Mouse (Mus musculus) forebrain, embryonic 10.5 days (tissue): ENCODE results near the gene Ccdc141. TPM values are rescaled to one million over a fixed set of nuclear protein-coding genes. Genes with fewer than 3 reads are reported as not detected.

ENCODE experiments used
- DNase-seq: peaks from one replicate; pipeline ENCODE4 v3.0.0-alpha.2; 2017; ENCODE audit warnings: low spot score; ENCODE audit errors: extremely low spot score
- H3K27ac ChIP-seq: fragments of 300-500 bp; sonication (generic); 2 replicates; pipeline ENCODE4 v1.5.1; 2016; ENCODE audit warnings: mild to moderate bottlenecking
- H3K27me3 ChIP-seq: fragments of 300-500 bp; sonication (generic); 2 replicates; pipeline ENCODE4 v1.6.1; 2016; ENCODE audit warnings: mild to moderate bottlenecking; ENCODE audit not compliant: poor library complexity, severe bottlenecking
- H3K36me3 ChIP-seq: fragments of 300-500 bp; sonication (generic); replicated peaks from 2 replicates; pipeline ENCODE4 v1.6.1; 2016; ENCODE audit warnings: mild to moderate bottlenecking, moderate library complexity
- H3K4me1 ChIP-seq: fragments of 300-500 bp; sonication (generic); 2 replicates; pipeline ENCODE4 v1.6.1; 2016
- H3K4me3 ChIP-seq: fragments of 300-500 bp; sonication (generic); 2 replicates; pipeline ENCODE4 v1.5.1; 2016; ENCODE audit warnings: mild to moderate bottlenecking, moderate library complexity
- H3K9me3 ChIP-seq: fragments of 300-500 bp; sonication (generic); 2 replicates; pipeline ENCODE4 v1.6.1; 2016; ENCODE audit warnings: mild to moderate bottlenecking, moderate library complexity
- WGBS: fragments of 180-500 bp; shearing (Covaris S2); methylation state at CpG from one replicate; pipeline ENCODE4 v1.1.7; 2016; 5-methylcytosine and 5-hydroxymethylcytosine counted together
- polyA plus RNA-seq: library from polyadenylated mRNA; unstranded; fragments of >200 nt; fragmentation: Nextera tagmentation; extraction: Ambion mirVana; gene quantifications from 2 replicates; pipeline ENCODE4 v1.2.1, GENCODE M21; 2016

Ccdc141 gene
- polyA plus RNA-seq: 2.6 and 3.1 TPM in 2 replicates

DNA sequence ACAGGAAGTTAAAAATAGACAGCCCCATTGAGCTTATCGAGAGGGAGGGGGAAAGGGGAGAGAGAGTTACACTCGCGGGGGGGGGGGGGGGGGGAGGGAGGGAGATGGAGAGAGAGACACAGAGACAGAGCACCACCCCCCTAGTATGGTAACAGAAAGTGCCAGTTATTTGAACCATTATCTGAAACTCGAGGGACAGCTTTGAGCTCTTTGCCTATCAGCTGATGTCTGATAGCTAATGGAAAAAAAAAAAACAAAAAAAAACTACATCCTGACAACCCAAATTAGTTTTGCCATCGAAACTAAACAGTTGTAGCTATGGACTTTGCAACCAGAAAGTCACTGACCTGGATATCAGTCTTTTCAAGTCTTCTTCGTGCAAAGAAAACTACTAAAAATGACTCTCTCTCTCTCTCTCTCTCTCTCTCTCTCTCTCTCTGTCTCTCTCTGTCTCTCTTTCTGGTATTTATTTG, at the start of gene Ccdc141:
Ccdc141 (minus strand) TSS at position 4 of the 473 bp plus-strand sequence.
- Histone ChIP-seq H3K27me3 (0 out of 2 replicates have a peak, but pooled peaks cover 8% of the 10 kb centered on the region), H3K4me3 (peak within 1 kb of the TSS; percentile 56), H3K27ac (peak within 1 kb of the TSS; percentile 83), H3K9me3 (no peaks in the 10 kb centered on the region), H3K36me3 (no peaks in the 10 kb centered on the region), H3K4me1 (peaks cover 51% of the 10 kb centered on the region)
- 24% methylated on average over 4 of the region's 6 CpGs for WGBS
- DNase-seq: no peak

DNA sequence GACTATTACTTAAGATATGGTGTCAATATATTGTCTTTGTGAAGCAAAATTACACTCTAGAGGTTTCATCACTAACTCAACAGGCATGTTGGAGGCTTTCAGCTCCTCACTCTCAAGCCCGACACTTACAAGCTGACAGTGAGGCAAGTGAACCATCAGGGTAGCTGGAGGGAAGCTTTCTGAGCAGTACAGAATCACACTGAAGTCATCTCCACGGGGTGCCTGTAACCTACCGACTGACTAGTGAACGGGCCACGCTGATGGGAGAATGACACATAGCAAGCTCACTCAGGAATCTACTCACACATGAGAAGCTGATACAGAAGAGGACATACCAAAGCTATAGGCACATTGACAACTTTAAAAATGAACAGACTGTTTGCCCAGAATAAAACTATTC, 42.4 kb upstream of the Ccdc141 start:
- H3K27ac ChIP-seq: no peak overlapping the region
- H3K9me3 ChIP-seq: no peaks in the 10 kb centered on the region
- no peaks in the 10 kb centered on the region for H3K27me3 ChIP-seq
- peaks cover 60% of the 10 kb centered on the region for H3K36me3 ChIP-seq
- DNase-seq: no peak
- H3K4me1 ChIP-seq: no peaks in the 10 kb centered on the region
- no peak overlapping the region for H3K4me3 ChIP-seq
- 85% methylated on average over 5 of the region's 5 CpGs for WGBS

DNA sequence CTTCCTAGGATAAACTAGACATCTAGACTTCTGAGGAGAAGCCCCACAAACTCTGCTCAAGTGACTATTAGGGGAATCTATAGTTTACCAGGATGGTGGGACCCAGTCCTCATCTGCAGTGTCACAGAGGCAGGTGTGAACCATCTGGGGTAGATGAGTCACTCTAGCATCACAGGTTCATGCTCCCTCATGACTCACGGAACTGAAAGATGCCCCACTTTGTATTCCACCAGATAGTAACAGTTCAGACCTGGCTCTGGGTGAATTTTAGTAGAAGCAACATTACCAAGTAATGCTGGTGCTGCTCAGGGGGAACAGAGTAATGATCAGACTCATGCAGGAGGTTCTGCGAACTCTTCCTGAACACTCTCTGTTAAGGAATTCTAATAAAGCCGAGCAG, 36.5 kb upstream of the Ccdc141 start:
- no peak for DNase-seq
- Histone ChIP-seq H3K4me1 (no peaks in the 10 kb centered on the region), H3K27ac (no peak overlapping the region), H3K27me3 (no peaks in the 10 kb centered on the region), H3K4me3 (no peak overlapping the region), H3K36me3 (peaks cover 44% of the 10 kb centered on the region), H3K9me3 (no peaks in the 10 kb centered on the region)
- 92% methylated on average over 3 of the region's 3 CpGs for WGBS

DNA sequence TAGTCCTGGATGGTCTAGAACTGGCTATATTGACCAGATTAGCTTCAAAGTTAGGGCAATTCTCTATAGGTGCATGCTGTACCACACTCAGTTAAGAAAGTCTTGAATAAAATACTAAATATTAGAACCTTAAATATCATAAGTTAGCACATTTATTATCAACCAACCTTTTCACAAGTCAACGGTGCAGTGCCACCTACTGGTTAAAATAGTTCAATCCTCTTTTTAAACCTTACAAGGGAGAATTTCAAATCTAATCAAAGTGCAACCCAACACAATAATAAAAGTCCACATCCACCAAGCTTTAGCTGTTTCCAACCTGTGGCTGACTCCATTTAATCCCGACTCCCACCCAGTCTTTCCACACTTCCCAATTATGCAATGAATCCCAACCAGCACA, 33.5 kb upstream of the Ccdc141 start:
- no peaks in the 10 kb centered on the region for H3K4me1 ChIP-seq
- peaks cover 29% of the 10 kb centered on the region for H3K36me3 ChIP-seq
- H3K9me3 ChIP-seq: no peaks in the 10 kb centered on the region
- no peak for DNase-seq
- H3K27me3 ChIP-seq: no peaks in the 10 kb centered on the region
- 59% methylated on average over 2 of the region's 2 CpGs for WGBS
- H3K4me3 ChIP-seq: no peak overlapping the region
- H3K27ac ChIP-seq: no peak overlapping the region

DNA sequence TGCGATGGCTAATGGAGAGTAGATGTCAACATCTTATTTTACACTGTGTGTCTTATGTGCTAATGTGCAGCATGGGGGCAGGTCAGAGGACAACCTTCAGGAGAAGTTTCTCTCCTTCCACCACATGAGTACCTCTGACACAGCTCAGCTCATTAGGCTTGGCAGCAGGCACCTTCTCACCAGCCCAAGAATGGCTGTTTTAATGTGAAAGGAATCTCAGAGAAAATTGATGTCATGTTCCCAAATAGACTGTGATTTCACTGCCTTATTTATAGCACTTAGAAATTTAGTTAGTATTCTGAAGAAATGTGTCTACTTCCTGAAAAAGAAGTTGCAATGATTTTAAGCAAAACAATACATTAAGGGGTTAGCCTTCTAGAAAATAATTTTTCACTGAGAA, 31.5 kb upstream of the Ccdc141 start:
- no peaks in the 10 kb centered on the region for H3K9me3 ChIP-seq
- peaks cover 37% of the 10 kb centered on the region for H3K36me3 ChIP-seq
- H3K27ac ChIP-seq: no peak overlapping the region
- WGBS: 96% methylated on average over 1 of the region's 1 CpGs
- no peak overlapping the region for H3K4me3 ChIP-seq
- H3K4me1 ChIP-seq: no peaks in the 10 kb centered on the region
- no peak for DNase-seq
- H3K27me3 ChIP-seq: no peaks in the 10 kb centered on the region

DNA sequence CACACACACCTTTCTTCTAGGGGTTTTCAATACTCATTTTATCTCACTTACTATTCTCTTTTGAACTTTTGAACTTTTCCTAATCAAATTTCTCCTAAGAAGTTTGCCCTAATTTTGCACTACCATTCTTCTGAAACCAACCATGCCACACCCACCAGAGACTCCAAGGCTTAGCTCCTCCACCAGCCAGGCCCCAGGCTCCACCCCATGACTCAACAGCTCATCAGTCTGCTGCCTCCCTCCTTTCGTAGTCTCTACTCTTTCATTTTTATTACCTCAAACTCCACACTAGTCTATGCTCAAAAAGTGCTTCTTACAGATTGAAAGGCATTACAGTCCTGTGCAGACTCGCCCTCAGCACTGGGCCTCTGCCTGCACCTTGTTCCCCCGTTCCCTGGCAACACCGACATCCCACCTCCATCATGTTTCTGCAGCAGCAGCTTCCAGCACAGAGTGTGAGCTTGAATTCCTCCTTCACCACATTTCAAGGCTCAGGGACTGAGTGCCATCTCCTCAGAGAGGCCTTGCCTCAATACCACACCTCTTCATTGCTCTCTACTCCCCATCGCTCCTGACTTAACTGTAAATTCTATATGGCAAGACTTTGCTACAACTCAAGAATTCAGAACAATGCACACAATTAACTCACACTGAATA, 30.6 kb upstream of the Ccdc141 start:
- DNase-seq: no peak
- Histone ChIP-seq H3K36me3 (peaks cover 41% of the 10 kb centered on the region), H3K4me1 (no peaks in the 10 kb centered on the region), H3K4me3 (no peak overlapping the region), H3K9me3 (no peaks in the 10 kb centered on the region), H3K27ac (no peak overlapping the region), H3K27me3 (no peaks in the 10 kb centered on the region)
- 94% methylated on average over 5 of the region's 5 CpGs for WGBS

DNA sequence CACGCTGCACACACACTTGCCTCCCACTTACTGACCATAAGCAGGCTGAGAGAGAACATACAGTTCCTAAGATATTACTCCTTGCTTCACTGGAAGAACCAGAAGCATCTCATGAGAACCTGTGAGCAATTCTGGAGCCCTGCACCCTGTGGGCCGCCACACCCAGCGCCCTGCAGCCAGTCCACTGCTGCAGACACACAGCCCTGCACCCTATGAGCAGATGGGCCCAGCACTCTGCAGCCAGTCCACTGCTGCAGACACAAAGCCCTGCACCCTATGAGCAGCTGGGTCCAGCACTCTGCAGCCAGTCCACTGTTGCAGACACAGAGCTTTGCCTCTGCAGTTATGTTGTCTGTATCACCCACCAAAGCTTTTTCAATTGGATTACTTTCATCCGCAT, 29.9 kb upstream of the Ccdc141 start:
- Histone ChIP-seq H3K4me1 (no peaks in the 10 kb centered on the region), H3K36me3 (peaks cover 42% of the 10 kb centered on the region), H3K4me3 (no peak overlapping the region), H3K9me3 (no peaks in the 10 kb centered on the region), H3K27ac (no peak overlapping the region), H3K27me3 (no peaks in the 10 kb centered on the region)
- WGBS: 89% methylated on average over 4 of the region's 4 CpGs
- no peak for DNase-seq

DNA sequence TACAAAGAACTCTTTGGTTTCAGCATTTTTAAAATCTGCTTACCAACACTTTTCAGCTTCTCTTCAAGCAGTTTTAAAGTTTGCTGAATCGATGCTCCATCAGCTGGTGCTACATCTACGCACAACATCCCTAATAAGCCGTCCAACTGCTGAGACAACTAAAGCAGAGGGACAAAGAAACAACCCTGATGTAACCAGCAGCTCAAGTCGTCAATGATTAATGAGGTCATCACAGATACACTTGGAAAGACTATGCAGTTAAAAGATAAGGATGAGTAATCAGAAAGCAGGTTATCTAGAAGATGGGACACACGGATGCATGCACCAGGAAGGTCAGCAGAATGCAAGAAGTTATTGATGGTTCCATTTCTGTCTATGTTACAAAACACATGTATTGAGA, 27.8 kb upstream of the Ccdc141 start:
- Histone ChIP-seq H3K27me3 (no peaks in the 10 kb centered on the region), H3K27ac (no peak overlapping the region), H3K4me3 (no peak overlapping the region), H3K4me1 (no peaks in the 10 kb centered on the region), H3K36me3 (peaks cover 62% of the 10 kb centered on the region), H3K9me3 (no peaks in the 10 kb centered on the region)
- DNase-seq: no peak
- 92% methylated on average over 5 of the region's 5 CpGs for WGBS

DNA sequence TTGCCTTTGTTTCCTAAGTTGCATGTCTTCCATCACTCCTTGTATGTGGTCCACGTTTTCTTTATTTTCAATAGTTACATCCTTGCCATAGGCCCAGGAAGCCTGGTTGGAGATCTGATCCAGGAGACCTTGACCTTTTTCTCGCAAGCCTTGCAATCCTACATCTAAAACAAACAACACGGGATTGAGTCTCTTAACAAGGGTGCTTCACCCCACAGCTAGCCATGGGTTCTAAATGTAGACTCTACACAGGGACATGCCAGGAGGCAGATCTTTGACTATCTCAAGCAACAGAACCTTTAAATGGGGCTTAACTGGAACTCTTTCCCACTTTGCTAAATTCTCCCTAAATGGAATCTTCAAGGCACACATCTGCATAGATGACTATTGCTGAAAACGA, 26.4 kb upstream of the Ccdc141 start:
- no peaks in the 10 kb centered on the region for H3K27me3 ChIP-seq
- H3K36me3 ChIP-seq: peaks cover 62% of the 10 kb centered on the region
- no peak for DNase-seq
- 89% methylated on average over 4 of the region's 4 CpGs for WGBS
- no peak overlapping the region for H3K27ac ChIP-seq
- no peaks in the 10 kb centered on the region for H3K9me3 ChIP-seq
- no peaks in the 10 kb centered on the region for H3K4me1 ChIP-seq
- no peak overlapping the region for H3K4me3 ChIP-seq

DNA sequence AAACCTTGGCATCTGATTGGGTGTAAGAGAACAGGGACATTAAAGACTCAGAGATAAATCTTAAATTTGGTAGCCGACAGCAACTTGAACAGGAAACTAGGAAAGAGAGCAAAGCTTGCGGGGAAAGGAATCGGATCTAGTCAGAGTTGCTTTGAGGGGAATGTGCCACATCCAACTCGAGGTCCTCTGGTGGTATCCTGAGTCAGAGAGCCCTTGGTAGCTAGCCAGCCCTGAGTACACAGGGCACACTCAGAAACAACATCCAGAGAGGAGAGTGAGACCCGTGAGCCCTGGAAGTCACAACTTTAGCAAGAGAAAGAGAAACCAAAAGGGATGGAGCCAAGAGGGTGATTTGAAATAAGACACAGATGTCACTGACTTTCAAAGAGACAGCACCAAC, 24.6 kb upstream of the Ccdc141 start:
- Histone ChIP-seq H3K4me1 (no peaks in the 10 kb centered on the region), H3K36me3 (peaks cover 75% of the 10 kb centered on the region), H3K9me3 (no peaks in the 10 kb centered on the region), H3K27ac (no peak overlapping the region), H3K27me3 (no peaks in the 10 kb centered on the region), H3K4me3 (no peak overlapping the region)
- DNase-seq: no peak
- 89% methylated on average over 5 of the region's 5 CpGs for WGBS

DNA sequence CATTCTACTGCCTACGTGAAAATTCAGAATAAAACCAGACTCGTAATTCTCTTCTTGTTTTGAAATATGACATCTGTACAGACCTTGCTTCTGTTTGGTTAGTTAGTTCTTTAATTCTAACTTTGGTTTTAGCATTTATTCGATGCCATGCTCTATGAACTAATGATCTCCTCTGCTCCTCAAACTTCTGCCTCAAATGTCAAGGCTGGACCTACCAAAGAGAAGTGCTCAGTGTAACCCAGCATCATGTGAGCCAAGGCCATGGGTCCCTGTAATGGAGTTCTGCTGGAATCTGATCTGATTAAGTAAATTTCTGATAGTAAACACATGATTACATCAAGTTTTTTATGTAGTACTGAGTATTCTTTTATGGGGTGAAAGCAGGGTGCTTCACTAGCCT, 21.4 kb upstream of the Ccdc141 start:
- 95% methylated on average over 3 of the region's 3 CpGs for WGBS
- Histone ChIP-seq H3K4me1 (no peaks in the 10 kb centered on the region), H3K4me3 (no peak overlapping the region), H3K27ac (no peak overlapping the region), H3K27me3 (no peaks in the 10 kb centered on the region), H3K9me3 (no peaks in the 10 kb centered on the region), H3K36me3 (peaks cover 82% of the 10 kb centered on the region)
- no peak for DNase-seq

DNA sequence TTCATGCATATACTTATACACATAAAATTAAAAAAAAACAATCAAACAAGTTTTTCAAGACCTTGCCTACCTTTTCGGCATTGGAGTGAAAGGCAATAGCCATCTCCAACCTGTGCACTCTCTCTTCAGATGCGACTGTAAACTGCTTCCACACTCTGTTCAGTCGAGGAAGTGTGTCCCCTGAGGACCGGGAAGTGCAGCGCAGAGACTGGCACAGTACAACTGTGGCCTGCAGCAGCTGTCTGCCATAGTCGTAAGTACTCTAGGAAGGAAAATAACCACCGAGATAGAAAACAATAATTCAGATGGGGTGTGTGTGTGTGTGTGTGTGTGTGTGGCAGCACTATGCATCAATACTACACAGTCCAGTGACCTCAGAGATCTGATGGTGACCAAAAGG, 20.5 kb upstream of the Ccdc141 start:
- Histone ChIP-seq H3K4me1 (no peaks in the 10 kb centered on the region), H3K4me3 (no peak overlapping the region), H3K27ac (no peak overlapping the region), H3K36me3 (peaks cover 77% of the 10 kb centered on the region), H3K9me3 (no peaks in the 10 kb centered on the region), H3K27me3 (no peaks in the 10 kb centered on the region)
- 96% methylated on average over 7 of the region's 7 CpGs for WGBS
- DNase-seq: no peak

DNA sequence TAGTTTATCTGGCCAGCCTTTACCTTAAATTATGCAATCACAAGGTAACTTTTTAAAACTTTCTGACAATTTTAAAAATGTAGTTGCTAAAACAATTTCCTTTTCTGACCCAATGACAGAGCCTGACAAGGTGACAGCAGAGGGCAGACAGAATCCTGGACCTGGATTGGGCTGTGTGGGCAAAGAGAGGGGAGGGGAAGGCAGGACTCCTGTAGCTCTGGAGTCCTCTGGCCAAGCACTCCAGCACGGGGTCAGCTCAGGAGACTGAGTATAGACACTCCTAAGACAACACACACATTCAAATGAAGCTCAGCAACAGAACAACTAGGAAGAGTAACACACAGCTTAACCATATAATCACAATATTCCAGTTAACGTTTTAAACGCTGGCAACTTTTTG, 19.9 kb upstream of the Ccdc141 start:
- no peaks in the 10 kb centered on the region for H3K27me3 ChIP-seq
- no peaks in the 10 kb centered on the region for H3K9me3 ChIP-seq
- no peak for DNase-seq
- peaks cover 76% of the 10 kb centered on the region for H3K36me3 ChIP-seq
- H3K4me3 ChIP-seq: no peak overlapping the region
- H3K27ac ChIP-seq: no peak overlapping the region
- H3K4me1 ChIP-seq: no peaks in the 10 kb centered on the region
- WGBS: 94% methylated on average over 3 of the region's 3 CpGs

DNA sequence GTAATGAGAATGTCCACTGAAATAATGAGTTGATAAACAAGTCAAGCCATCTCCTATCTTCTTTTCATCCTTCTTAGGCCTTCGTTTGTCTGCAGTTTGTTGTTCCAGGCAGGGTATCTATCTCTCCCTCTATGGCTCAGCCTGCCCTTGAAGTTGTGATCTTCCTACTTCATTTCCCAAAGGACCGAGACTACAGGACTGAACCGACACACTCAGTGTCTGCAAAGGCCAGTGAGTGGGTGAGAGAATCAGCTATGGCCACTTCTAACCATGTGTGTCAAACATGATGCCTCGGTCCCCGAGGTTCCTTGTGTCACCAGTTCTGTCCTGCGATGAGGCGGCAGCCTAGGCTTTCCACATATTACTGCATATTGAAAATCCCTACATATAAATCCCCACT, 19.2 kb upstream of the Ccdc141 start:
- Histone ChIP-seq H3K36me3 (peaks cover 76% of the 10 kb centered on the region), H3K9me3 (no peaks in the 10 kb centered on the region), H3K4me3 (no peak overlapping the region), H3K4me1 (no peaks in the 10 kb centered on the region), H3K27me3 (no peaks in the 10 kb centered on the region), H3K27ac (no peak overlapping the region)
- WGBS: 97% methylated on average over 7 of the region's 7 CpGs
- no peak for DNase-seq
